Mouse (Mus musculus): Measurements from ENCODE around the gene Mxra7.

- TF ChIP-seq CTCF (IDR thresholded peaks at IDR 0.05; ENCODE audit: extremely low read depth, insufficient read depth, low read length) (no peak), POLR2A (IDR thresholded peaks at IDR 0.05; ENCODE audit: extremely low read depth, insufficient read depth, low read length) (no peak)
Observed at GRCm38 (mm10) chr11:116773205-116773604, 54.6 kb downstream of the Mxra7 start.
